Mouse (Mus musculus) MEL (cell line): ENCODE measurements at regions not wholly inside any gene's neighbourhood (a gene's known extent, or its start where the extent isn't known, plus 50 kb on each side); places are given as distances from the start of the nearest gene placed in this dataset.

Experiments
- CTCF ChIP-seq, 3 experiments: IDR thresholded peaks in 2 of 3; conservative IDR thresholded peaks in 1 of 3; 2 replicates each; pipeline ENCODE4 v1.5.1; 2011 to 2012; ENCODE audit warnings: low read length in 3 of 3, low read depth in 2 of 3, mild to moderate bottlenecking in 2 of 3, improper control_type of control experiment in 1 of 3, inconsistent platforms in 1 of 3, mixed read lengths in 1 of 3, moderate library complexity in 1 of 3; ENCODE audit not compliant: control insufficient read depth in 1 of 3, insufficient read depth in 1 of 3, poor library complexity in 1 of 3, severe bottlenecking in 1 of 3
- EP300 ChIP-seq, 2 experiments: IDR thresholded peaks; 2 replicates each; pipeline ENCODE4 v1.6.1; 2011; ENCODE audit warnings: improper control_type of control experiment in 2 of 2, low read length in 2 of 2, low read depth in 1 of 2, mild to moderate bottlenecking in 1 of 2
- ETS1 ChIP-seq: IDR thresholded peaks from 2 replicates; pipeline ENCODE4 v1.6.1; 2012; ENCODE audit warnings: low read depth, mild to moderate bottlenecking, inconsistent platforms, low read length, improper control_type of control experiment, moderate library complexity
- GATA1 ChIP-seq: IDR thresholded peaks from 2 replicates; pipeline ENCODE4 v1.6.1; 2011; ENCODE audit warnings: low read depth, low read length, improper control_type of control experiment
- HCFC1 ChIP-seq: IDR thresholded peaks from 2 replicates; pipeline ENCODE4 v1.6.1; 2012; ENCODE audit warnings: low read depth, mild to moderate bottlenecking, inconsistent platforms, low read length, improper control_type of control experiment, moderate library complexity
- KAT2A ChIP-seq: conservative IDR thresholded peaks from 2 replicates; pipeline ENCODE4 v1.6.1; 2012; ENCODE audit warnings: low read depth, low read length, improper control_type of control experiment, inconsistent platforms
- MAFK ChIP-seq: IDR thresholded peaks from 2 replicates; pipeline ENCODE4 v1.6.1; 2011; ENCODE audit warnings: low read depth, mild to moderate bottlenecking, low read length, improper control_type of control experiment, borderline replicate concordance
- MAX ChIP-seq: IDR thresholded peaks from 2 replicates; pipeline ENCODE4 v1.6.1; 2011; ENCODE audit warnings: low read length, improper control_type of control experiment
- NELFE ChIP-seq: IDR thresholded peaks from 2 replicates; pipeline ENCODE4 v1.6.1; 2011; ENCODE audit warnings: low read depth, low read length, improper control_type of control experiment
- POLR2A ChIP-seq, 2 experiments: IDR thresholded peaks; 2 replicates each; pipeline ENCODE4 v1.6.1; 2011 to 2012; ENCODE audit warnings: low read length in 2 of 2, mild to moderate bottlenecking in 2 of 2, control low read depth in 1 of 2, improper control_type of control experiment in 1 of 2, low read depth in 1 of 2, moderate library complexity in 1 of 2; ENCODE audit not compliant: control insufficient read depth in 1 of 2, insufficient read depth in 1 of 2, poor library complexity in 1 of 2
- ZC3H11A ChIP-seq: IDR thresholded peaks from 2 replicates; pipeline ENCODE4 v1.6.1; 2012; ENCODE audit warnings: low read depth, mild to moderate bottlenecking, inconsistent platforms, low read length, improper control_type of control experiment

GRCm38 (mm10) chr9:41765816-41766532 is 358.1 kb downstream of the Sorl1 start:
- TF ChIP-seq POLR2A (IDR thresholded peaks at IDR 0.05; ENCODE audit: control insufficient read depth in 1 of 2, insufficient read depth in 1 of 2, low read depth in 1 of 2, low read length in 2 of 2, poor library complexity in 1 of 2) (no peak), CTCF (IDR thresholded peaks at IDR 0.05 in 2 of 3, conservative IDR thresholded peaks at IDR 0.05 in 1 of 3; ENCODE audit: control insufficient read depth in 1 of 3, insufficient read depth in 1 of 3, low read depth in 2 of 3, low read length in 3 of 3, poor library complexity in 1 of 3, severe bottlenecking in 1 of 3) (no peak), KAT2A (no peak), ZC3H11A (no peak), HCFC1 (no peak), EP300 (IDR thresholded peaks at IDR 0.05; ENCODE audit: low read depth in 1 of 2, low read length in 2 of 2) (no peak), MAFK (no peak), NELFE (no peak), ETS1 (no peak), GATA1 (no peak), MAX (no peak)
